Mouse (Mus musculus) embryonic facial prominence, embryonic 14.5 days (tissue): ENCODE results near the gene Vps33a. TPM values are rescaled to one million over a fixed set of nuclear protein-coding genes. Genes with fewer than 3 reads are reported as not detected.

Source experiments
- ATAC-seq: fragments of 200-750 bp; cut with Nextera tagmentation; 2 replicates; pipeline ENCODE4 v1.8.0; 2017; ENCODE audit warnings: low read depth, moderate number of reproducible peaks, moderate TSS enrichment
- DNase-seq: peaks from one replicate; pipeline ENCODE4 v3.0.0-alpha.2; 2015; ENCODE audit warnings: low spot score
- H3K27ac ChIP-seq: fragments of 300-500 bp; sonication (generic); replicated peaks from 2 replicates; pipeline ENCODE4 v1.5.1; 2014; ENCODE audit warnings: low read depth, mild to moderate bottlenecking, low read length, moderate library complexity
- H3K27me3 ChIP-seq: fragments of 300-500 bp; sonication (generic); replicated peaks from 2 replicates; pipeline ENCODE4 v1.6.1; 2014; ENCODE audit warnings: low read length; ENCODE audit not compliant: control insufficient read depth, insufficient read depth
- H3K36me3 ChIP-seq: fragments of 300-500 bp; sonication (generic); 2 replicates; pipeline ENCODE4 v1.6.1; 2014; ENCODE audit warnings: low read length, mixed read lengths; ENCODE audit not compliant: control insufficient read depth, insufficient read depth
- H3K4me1 ChIP-seq: fragments of 300-500 bp; sonication (generic); 2 replicates; pipeline ENCODE4 v1.6.1; 2014; ENCODE audit warnings: antibody characterized with exemption, low read length; ENCODE audit not compliant: control insufficient read depth, insufficient read depth
- H3K4me2 ChIP-seq: fragments of 300-500 bp; sonication (generic); 2 replicates; pipeline ENCODE4 v1.6.1; 2014; ENCODE audit warnings: low read depth, mild to moderate bottlenecking, low read length, moderate library complexity, mixed read lengths
- H3K4me3 ChIP-seq: fragments of 300-500 bp; sonication (generic); 2 replicates; pipeline ENCODE4 v1.5.1; 2014; ENCODE audit warnings: low read depth, mild to moderate bottlenecking, low read length
- H3K9ac ChIP-seq: fragments of 300-500 bp; sonication (generic); 2 replicates; pipeline ENCODE4 v1.6.1; 2014; ENCODE audit warnings: low read depth, mild to moderate bottlenecking, low read length, moderate library complexity, mixed read lengths
- H3K9me3 ChIP-seq: fragments of 300-500 bp; sonication (generic); 2 replicates; pipeline ENCODE4 v1.6.1; 2016; ENCODE audit warnings: low read length; ENCODE audit not compliant: control insufficient read depth
- WGBS: fragments of 180-500 bp; shearing (Covaris S2); extraction: QIAGEN DNeasy Blood & Tissue Kit; methylation state at CpG from one replicate; pipeline ENCODE4 v1.1.7; 2014; 5-methylcytosine and 5-hydroxymethylcytosine counted together
- polyA plus RNA-seq: library from polyadenylated mRNA; unstranded; fragments of >200 nt; fragmentation: Nextera tagmentation; extraction: Ambion mirVana; gene quantifications from 2 replicates; pipeline ENCODE4 v1.2.1, GENCODE M21; 2014

Vps33a gene
- polyA plus RNA-seq, 1 experiment from 2014 or later = 23.8 TPM

- peaks cover 63% of the 10 kb centered on the region for H3K36me3 ChIP-seq
- H3K27me3 ChIP-seq = no peaks in the 10 kb centered on the region
- H3K27ac ChIP-seq = no peak overlapping the region
These were observed 17.1 kb downstream of the Vps33a start for GRCm38 (mm10) chr5:123555693-123556092.

GRCm38 (mm10) chr5:123533801-123534200 lies 39.0 kb downstream of the Vps33a start:
- Histone ChIP-seq H3K4me2 (no peak overlapping the region), H3K36me3 (peaks cover 78% of the 10 kb centered on the region), H3K9ac (no peak overlapping the region), H3K4me3 (no peak overlapping the region), H3K4me1 (no peaks in the 10 kb centered on the region), H3K27me3 (no peaks in the 10 kb centered on the region), H3K27ac (no peak overlapping the region), H3K9me3 (no peaks in the 10 kb centered on the region)
- no peak for DNase-seq
- no peak for ATAC-seq
- WGBS = 94% methylated on average over 10 of the region's 10 CpGs

More at GRCm38 (mm10) chr5:123555693-123556092, 17.1 kb downstream of the Vps33a start:
- Histone ChIP-seq H3K4me2 (no peak overlapping the region), H3K4me3 (no peak overlapping the region), H3K4me1 (no peaks in the 10 kb centered on the region), H3K9ac (no peak overlapping the region), H3K9me3 (no peaks in the 10 kb centered on the region)
- no peak for DNase-seq
- 92% methylated on average over 7 of the region's 7 CpGs for WGBS
- no peak for ATAC-seq

GRCm38 (mm10) chr5:123530056-123530455 lies 42.8 kb downstream of the Vps33a start:
- no peak for ATAC-seq
- Histone ChIP-seq H3K36me3 (peaks cover 69% of the 10 kb centered on the region), H3K4me3 (no peak overlapping the region), H3K27me3 (no peaks in the 10 kb centered on the region), H3K4me1 (no peaks in the 10 kb centered on the region), H3K4me2 (no peak overlapping the region), H3K9me3 (no peaks in the 10 kb centered on the region), H3K27ac (no peak overlapping the region), H3K9ac (no peak overlapping the region)
- 88% methylated on average over 8 of the region's 8 CpGs for WGBS
- DNase-seq = no peak

GRCm38 (mm10) chr5:123528641-123529040 lies 44.2 kb downstream of the Vps33a start:
- Histone ChIP-seq H3K36me3 (peaks cover 55% of the 10 kb centered on the region), H3K27me3 (no peaks in the 10 kb centered on the region), H3K9ac (no peak overlapping the region), H3K9me3 (no peaks in the 10 kb centered on the region), H3K4me2 (no peak overlapping the region), H3K4me3 (no peak overlapping the region), H3K27ac (no peak overlapping the region), H3K4me1 (no peaks in the 10 kb centered on the region)
- WGBS = 76% methylated on average over 7 of the region's 7 CpGs
- ATAC-seq = no peak
- no peak for DNase-seq

GRCm38 (mm10) chr5:123525916-123526495 lies 46.8 kb downstream of the Vps33a start:
- 91% methylated on average over 9 of the region's 9 CpGs for WGBS
- DNase-seq = no peak
- Histone ChIP-seq H3K4me2 (no peak overlapping the region), H3K9me3 (no peaks in the 10 kb centered on the region), H3K27me3 (no peaks in the 10 kb centered on the region), H3K27ac (no peak overlapping the region), H3K4me1 (peaks cover 7% of the 10 kb centered on the region), H3K36me3 (peaks cover 31% of the 10 kb centered on the region; the same call in 1 of the 2 replicates), H3K4me3 (no peak overlapping the region), H3K9ac (no peak overlapping the region)
- ATAC-seq = no peak

- Histone ChIP-seq H3K9me3 (no peaks in the 10 kb centered on the region), H3K4me2 (peak within 1 kb of the TSS; percentile 97), H3K27ac (no peak within 1 kb of the TSS), H3K36me3 (peaks cover 24% of the 10 kb centered on the region; the same call in 1 of the 2 replicates), H3K27me3 (no peaks in the 10 kb centered on the region), H3K9ac (peak within 1 kb of the TSS; percentile 45; the same call in 1 of the 2 replicates), H3K4me3 (peak within 1 kb of the TSS; percentile 96), H3K4me1 (peaks cover 7% of the 10 kb centered on the region)
- WGBS = 83% methylated on average over 7 of the region's 7 CpGs
- no peak for DNase-seq
- no peak for ATAC-seq
These were observed 47.6 kb downstream of the Vps33a start, which contains the start of gene Gm49027 for GRCm38 (mm10) chr5:123525281-123525680. TSS of gene Gm49027 (minus strand) at chr5:123525488.

GRCm38 (mm10) chr5:123524393-123524750 lies 48.5 kb downstream of the Vps33a start:
- H3K4me3 ChIP-seq = peak overlapping the region; percentile 96
- no peaks in the 10 kb centered on the region for H3K9me3 ChIP-seq
- H3K27ac ChIP-seq = no peak overlapping the region
- peaks cover 7% of the 10 kb centered on the region for H3K4me1 ChIP-seq
- peaks cover 19% of the 10 kb centered on the region; the same call in 1 of the 2 replicates for H3K36me3 ChIP-seq
- H3K9ac ChIP-seq = peak overlapping the region; percentile 45; the same call in 1 of the 2 replicates
- DNase-seq (peak; percentile 82), ATAC-seq (peak; percentile 96)
- H3K4me2 ChIP-seq = peak overlapping the region; percentile 97
- no peaks in the 10 kb centered on the region for H3K27me3 ChIP-seq
- 0% methylated on average over 15 of the region's 27 CpGs for WGBS

GRCm38 (mm10) chr5:123523692-123524392 lies 49.0 kb downstream of the Vps33a start, which contains the start of gene Diablo:
TSS of gene Diablo (minus strand) at chr5:123524176.
- no peaks in the 10 kb centered on the region for H3K9me3 ChIP-seq
- DNase-seq (peak; percentile 100), ATAC-seq (peak; percentile 97)
- H3K27me3 ChIP-seq = no peaks in the 10 kb centered on the region
- H3K27ac ChIP-seq = 0 out of 2 replicates have a peak within 1 kb of the TSS, but pooled peaks have one; percentile 58
- peaks cover 7% of the 10 kb centered on the region for H3K4me1 ChIP-seq
- H3K4me2 ChIP-seq = peak within 1 kb of the TSS; percentile 97
- peak within 1 kb of the TSS; percentile 96 for H3K4me3 ChIP-seq
- WGBS = under 1% methylated on average over 34 of the region's 82 CpGs
- H3K9ac ChIP-seq = peak within 1 kb of the TSS; percentile 86
- peaks cover 19% of the 10 kb centered on the region; the same call in 1 of the 2 replicates for H3K36me3 ChIP-seq
